Mouse (Mus musculus) forelimb bud, embryonic 11.5 days (tissue): Measurements from ENCODE around the gene RPS10-NUDT3.

Experiments used
- DNase-seq: peaks from one replicate; pipeline ENCODE4 v3.0.0-alpha.2; 2012; ENCODE audit warnings: low read depth, low spot score

The RPS10-NUDT3 gene

GRCm38 (mm10) chr17:27554062-27554960 lies 80.7 kb downstream of the RPS10-NUDT3 start:
- no peak for DNase-seq

- no peak for DNase-seq
Measured at GRCm38 (mm10) chr17:27552215-27553201, 82.5 kb downstream of the RPS10-NUDT3 start.

DNA sequence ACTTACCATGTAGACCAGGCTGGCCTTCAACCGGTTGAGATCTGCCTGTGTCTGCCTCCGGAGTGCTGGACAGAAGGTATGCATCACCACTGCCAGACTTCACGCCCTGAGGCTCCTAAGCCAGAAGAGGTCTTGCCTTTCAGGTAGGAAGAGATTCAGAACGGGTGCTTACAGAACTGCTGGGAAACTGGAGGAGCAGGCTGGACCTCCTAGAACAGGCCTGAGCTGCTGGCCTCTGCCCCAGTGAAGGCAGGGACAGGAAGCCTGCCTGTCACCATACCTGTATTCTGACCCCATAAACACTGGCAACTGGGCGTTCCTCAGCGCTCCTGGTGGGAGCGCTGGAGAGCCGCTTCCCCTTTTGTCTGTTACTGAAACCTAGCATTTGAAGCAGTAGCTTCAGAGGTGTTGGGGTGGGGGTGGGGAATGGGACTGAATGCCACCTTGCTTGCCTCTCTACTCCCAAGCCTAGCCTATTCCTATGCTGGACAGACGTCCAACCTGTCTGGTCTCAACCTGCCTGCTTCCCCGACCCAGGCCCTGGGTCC lies 83.6 kb downstream of the RPS10-NUDT3 start:
- DNase-seq: no peak

DNA sequence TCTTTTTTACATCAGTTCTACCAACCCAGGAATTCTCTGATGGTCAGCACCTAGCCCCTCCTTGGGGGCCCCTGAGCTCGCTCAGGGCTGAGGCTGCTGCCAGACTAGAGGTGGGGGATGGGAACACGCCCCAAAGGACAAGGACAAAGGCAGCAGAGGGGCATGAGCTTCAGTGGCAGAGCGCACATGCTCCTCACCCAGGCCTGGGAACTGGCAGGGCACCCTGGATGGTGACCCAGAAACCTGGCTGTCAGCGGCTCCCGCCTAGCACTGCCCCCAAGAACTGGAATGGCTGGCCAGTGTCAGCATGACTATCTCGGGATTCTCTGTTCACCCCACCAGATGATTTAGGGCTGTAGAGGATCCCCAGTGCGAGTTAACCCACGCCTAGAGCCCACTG lies 85.8 kb downstream of the RPS10-NUDT3 start:
- DNase-seq: no peak

DNA sequence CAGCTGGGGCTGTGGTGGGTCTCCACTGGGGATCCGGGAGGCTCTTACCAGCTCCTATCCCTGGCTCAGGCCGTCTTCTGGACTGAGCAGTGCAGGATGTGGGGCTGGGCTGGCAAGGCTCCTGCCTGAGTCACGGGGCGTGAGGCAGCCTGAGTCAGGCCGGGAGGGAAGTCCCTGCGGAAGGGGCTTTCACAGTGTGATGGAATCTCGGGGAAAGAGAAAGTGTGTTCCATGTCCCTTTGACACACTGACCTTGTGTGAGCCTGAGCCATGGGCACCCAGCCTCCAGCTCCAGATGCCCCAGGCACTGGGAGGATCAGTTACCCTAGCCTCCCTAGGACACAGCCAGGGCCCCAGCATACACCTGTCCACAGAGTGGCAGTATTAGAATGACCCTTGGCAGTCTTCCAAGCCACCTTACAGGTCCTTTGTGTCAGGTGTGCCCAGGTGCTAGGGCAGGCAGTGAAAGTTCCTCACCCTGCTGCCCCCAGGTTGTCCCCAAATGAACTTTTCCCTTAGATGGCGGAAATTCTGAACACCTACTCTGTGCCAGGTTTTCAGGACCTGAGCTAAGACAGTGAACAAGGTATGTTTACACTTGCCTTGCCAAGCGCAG lies 87.7 kb downstream of the RPS10-NUDT3 start:
- DNase-seq: no peak

GRCm38 (mm10) chr17:27546574-27547085 lies 88.4 kb downstream of the RPS10-NUDT3 start:
- DNase-seq: no peak

DNA sequence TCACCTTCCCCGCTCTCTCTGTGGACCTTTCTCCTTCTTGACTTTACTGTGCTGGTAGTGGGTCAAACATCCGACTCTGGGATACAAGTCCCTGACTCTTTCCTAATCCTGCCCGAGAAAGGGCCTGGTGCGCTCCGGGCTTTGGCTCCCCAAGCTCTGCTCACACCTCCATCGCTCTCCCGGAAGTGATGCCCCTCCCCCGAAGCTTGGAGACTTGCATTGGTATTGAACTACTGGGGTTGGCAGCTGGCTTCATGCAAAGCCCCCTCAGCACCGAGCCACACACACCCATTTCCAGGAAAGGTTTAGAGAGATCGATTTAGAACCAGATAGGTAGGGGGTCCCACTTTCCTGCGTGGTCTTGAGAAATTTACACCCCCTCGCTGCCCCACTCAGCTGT lies 89.0 kb downstream of the RPS10-NUDT3 start:
- DNase-seq: no peak

DNA sequence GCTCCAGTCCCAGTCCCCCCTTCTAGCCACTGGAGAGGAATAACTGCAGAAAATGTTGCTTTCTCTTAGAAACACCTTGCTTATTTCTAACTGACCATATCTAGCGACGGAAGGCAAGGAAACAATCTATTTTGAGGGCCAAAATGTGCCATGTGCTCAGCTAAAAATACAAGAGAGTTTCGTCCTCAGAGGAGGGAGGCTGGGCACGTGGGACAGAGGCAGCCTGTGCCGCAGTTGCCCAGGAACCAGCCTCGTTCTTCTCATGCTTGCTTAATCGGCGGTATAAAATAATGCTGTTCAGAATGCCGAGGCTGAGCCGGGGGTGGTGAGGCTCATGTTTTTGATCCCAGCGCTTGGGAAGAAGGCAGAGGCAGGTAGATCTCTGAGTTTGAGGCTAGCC lies 90.5 kb downstream of the RPS10-NUDT3 start:
- DNase-seq: no peak

DNA sequence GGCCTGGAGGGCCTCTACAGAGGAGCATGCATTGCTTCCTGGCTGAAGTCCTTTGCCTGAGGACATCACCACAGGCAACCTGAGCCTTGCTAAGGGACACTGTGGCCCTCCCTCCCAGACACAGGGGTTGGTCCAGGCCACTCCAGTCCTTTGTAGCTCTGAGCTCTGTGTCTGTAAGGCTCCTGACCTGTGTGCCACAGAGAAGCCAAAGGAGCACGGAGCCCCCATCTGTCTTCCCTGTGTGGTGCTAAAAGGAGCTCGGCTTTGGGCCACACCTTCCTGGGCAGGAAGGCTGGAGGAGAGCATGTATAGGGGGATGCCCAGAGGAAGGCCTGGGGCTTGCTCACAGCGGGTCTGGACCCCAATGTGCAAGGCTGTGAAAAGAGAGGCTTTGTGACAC lies 93.0 kb downstream of the RPS10-NUDT3 start:
- DNase-seq: no peak

DNA sequence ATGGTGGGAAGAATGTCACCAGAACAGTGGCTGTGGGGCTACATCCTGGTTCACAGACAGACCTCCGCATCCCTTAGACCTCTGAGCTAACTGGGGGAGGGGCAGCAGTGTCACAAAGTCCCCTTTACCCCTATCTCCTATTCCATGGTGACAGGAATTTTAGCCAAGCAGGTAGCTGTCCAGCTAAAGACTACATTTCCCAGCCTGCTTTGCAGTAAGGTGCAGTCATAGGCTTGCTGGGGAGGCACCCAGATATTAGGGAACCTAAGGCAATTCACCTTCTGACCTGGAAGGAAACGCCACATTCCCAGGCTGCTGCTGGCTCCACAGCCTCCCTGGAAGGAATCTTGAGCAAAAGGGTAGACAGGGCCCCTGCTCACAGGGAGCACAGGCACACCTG lies 93.8 kb downstream of the RPS10-NUDT3 start:
- DNase-seq: no peak

- DNase-seq: peak; percentile 93
Measured at GRCm38 (mm10) chr17:27534718-27535117, 100.3 kb downstream of the RPS10-NUDT3 start.

DNA sequence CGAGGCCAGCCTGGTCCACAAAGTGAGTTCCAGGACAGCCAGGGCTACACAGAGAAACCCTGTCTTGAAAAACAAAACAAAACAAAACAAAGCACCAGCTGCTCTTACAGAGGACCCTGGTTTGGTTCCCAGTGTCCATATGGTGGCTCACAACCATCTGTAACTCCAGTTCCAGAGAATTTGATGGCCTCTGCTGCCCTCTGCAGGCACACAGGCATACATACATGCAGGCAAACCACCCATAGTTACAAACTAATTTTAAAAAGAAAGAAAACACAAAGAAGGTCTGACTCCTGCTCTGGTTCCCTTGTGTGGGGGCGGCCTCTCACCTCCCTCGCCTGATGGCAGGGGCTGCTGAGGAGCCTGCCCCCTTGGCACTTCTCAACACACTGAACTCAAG lies 101.7 kb downstream of the RPS10-NUDT3 start:
- DNase-seq: no peak

DNA sequence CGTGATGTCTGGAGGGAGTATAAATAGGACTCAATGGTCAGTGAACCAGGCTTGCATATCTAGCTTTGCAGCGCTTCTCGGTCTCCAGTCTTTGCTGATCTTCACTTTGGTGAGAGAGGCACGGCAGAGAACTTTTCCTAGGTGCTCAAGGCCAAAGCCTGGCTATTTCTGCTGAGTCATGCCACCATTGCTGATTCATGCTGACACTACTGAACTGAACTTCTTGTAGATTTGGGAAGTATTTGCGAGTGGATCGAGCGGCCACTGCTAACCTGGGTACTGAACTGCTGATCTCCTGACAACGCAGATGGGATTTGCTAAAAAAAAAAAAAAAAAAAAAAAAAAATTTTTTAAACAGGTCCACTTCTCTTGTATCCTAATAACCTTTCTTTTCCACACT lies 102.9 kb downstream of the RPS10-NUDT3 start:
- DNase-seq: no peak
